Mouse (Mus musculus) cortical plate, adult 2 months (tissue): ENCODE data around the gene Ddit4l.

ENCODE experiments used
- CTCF ChIP-seq: fragments of 200-500 bp; IDR thresholded peaks from 2 replicates; pipeline ENCODE4 v1.5.1; 2011; ENCODE audit warnings: mild to moderate bottlenecking, control low read depth, low read length; ENCODE audit not compliant: insufficient read depth; ENCODE audit errors: extremely low read depth
- POLR2A ChIP-seq: fragments of 200-500 bp; IDR thresholded peaks from 2 replicates; pipeline ENCODE4 v1.6.1; 2011; ENCODE audit warnings: mild to moderate bottlenecking, low read length, control low read depth; ENCODE audit not compliant: insufficient read depth; ENCODE audit errors: extremely low read depth

DNA sequence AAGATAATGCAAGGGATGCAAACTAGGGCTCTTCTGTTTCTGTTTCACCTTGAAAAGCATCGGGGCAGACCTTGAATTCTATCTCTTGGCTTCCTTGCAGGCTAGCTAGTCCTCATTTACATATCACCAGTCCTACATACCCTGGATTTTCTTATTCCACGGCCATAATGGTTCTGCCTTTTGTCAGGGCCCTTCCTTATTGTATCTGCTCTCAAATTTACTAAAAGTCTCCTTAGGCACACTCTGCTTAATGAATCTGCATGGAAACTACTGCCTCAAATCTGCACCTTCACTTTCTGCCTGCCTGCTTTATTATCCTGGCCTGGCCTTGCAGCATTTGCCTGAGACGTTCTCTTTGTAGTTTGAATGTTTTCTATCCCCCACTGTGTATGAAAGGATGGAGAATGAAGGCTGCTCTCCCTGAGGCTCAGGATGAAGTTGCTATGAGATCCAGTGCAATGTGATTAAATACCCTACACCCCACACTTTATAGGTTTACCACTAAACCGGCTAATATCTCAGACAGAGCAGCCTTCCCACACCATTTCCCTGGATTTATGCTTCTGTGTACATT is 27.0 kb upstream of the Ddit4l start:
- TF ChIP-seq CTCF, result no peak
- TF ChIP-seq POLR2A, result no peak
